Mouse (Mus musculus): Measurements from ENCODE around the gene Erg28.

The Erg28 gene

DNA sequence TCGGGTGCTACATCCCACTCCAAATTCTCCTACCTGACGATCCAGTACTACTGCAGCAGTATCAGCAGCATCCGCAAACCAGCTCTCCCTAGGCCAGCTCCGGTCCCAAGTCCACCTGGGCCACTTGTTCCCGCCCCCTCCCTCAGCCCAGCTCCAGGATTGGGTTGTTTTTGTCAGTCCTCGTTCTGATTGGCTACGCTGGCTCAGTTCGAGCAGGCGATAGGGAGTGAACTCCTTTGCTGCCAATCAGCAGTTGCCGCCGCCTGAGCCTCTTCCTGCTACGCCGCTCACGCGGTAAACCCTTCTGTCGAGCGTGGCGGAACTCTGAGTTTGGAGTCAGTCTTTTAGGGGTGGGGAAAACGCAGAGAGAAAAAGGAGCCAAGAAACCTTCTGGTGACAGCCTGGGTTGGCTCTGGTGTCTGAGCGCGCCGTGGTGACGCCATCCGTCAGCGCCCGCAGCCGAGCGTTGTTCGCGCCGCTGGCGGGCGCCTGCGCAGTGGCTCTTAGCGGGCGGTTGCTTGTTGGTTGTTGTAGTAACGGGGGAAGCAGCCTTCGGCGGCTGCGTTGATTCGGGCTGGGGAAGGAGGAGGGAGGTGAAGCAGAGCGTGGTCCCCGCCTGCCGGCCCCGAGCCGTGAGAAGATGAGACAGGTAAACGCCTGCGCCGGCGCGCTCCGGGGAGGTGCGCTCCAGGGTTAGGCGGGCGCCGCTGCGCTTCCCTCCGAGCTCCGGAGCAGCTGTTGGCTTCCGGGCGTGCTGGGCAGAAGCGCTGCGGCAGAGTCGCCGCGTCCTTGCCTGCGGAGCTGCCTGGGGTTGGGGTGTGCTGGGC, at the start of gene Erg28, which contains the start of gene Ttll5:
Gene Erg28, minus strand, starts transcription at position 113 of the 827 bp plus-strand sequence.
Gene Ttll5, plus strand, starts transcription at position 222 of the 827 bp plus-strand sequence.
- DNase-seq (ENCODE audit: low read depth, low spot score), result peak; percentile 98

DNA sequence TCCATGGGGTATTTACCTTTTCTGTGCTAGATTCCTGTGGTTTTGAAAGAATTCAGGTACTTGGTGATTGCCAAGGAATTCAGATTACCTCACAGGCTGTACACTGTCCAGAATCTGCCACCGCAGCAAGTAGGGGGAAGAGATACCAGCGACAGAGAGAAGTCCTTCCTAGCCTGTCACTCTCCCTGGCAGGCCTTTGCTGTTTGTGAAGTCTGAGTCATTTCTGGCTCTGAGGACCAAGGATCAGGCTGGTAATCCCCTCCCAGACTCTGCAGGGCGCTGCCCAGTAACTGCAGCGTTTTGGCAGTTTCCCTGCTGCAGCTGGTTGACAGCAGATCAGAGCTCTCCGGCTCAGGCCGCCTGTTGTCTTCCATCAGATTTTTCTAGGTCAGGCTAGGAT, 45.1 kb upstream of the Erg28 start:
- peak; percentile 74 for DNase-seq (ENCODE audit: low read depth, low spot score)

DNA sequence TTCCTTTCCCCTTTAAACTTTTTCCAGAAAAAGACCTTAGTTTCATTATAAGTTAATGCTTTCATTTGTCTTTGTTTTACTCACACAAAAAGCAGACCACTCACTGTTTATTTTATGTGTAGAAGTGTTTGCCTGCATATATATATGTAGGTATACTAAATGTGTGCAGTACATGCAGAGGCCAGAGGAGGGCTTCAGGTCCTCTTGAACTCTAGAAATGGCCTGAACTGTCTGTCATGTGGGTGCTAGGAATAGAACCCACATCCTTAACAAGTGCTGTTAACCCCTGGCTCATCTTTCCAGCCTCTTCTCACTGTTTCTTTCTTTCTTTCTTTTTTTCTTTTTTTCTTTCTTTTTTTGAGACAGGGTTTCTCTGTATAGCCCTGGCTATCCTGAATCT, 42.8 kb upstream of the Erg28 start:
- no peak for DNase-seq (ENCODE audit: low read depth, low spot score)

DNA sequence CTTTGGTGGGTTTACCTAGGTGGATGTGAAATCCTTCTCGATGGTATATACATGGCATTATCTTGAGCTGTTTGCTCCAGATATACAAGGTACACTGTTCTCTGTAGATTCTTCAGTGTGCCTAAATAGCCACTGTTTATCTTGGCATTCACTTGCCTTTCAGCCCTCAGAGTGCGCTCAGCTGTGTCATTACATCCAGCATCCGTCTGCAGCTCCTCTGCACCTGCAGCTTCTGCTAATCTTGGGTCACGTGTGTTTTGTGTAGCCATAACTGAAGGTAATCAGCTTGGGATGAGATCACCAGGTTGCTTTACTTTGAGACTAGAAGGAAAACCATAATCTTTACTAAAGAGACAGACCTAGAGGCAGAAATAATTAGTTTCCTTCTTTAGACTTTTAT, 42.3 kb upstream of the Erg28 start:
- no peak for DNase-seq (ENCODE audit: low read depth, low spot score)

DNA sequence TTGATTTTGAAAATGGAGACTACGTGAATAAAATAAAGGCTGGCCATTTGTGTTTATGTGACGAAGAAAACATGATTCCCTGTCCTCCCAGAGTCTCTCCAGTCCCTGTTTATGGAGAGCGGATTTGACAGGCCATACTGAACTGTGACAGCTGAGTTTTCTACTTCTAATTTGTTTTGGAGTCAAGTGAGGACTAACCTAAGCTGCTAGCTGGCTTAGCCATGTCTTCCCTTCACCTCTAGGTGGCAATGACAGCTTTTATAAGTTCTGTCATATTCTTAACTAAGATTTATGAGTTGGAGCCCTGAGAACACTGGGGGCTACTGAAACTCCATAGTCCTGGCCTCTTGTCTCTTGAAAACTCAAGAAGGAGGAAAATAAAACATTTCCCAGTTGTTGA, 41.2 kb upstream of the Erg28 start:
- DNase-seq (ENCODE audit: low read depth, low spot score), result peak; percentile 38

DNA sequence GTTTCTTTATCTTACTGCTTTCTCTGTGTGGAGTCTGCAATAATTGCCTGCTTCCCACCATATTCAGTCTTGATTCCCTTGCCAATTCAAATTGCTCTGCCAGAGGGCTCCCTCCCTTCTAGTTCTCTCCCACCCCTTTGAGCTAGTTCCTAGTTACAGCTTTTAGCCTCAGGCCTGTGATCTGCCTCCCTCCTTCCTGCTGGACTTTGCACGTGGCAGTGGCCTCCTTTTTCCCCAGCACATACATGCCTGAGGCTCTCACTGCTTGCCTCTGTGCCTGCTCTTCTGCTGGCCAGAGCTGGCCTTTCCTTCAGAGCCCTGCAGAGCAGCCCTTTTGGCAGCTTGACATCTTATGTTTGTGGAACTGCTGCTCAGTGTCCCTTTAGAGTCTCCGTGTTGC, 38.2 kb upstream of the Erg28 start:
- DNase-seq (ENCODE audit: low read depth, low spot score), result no peak

DNA sequence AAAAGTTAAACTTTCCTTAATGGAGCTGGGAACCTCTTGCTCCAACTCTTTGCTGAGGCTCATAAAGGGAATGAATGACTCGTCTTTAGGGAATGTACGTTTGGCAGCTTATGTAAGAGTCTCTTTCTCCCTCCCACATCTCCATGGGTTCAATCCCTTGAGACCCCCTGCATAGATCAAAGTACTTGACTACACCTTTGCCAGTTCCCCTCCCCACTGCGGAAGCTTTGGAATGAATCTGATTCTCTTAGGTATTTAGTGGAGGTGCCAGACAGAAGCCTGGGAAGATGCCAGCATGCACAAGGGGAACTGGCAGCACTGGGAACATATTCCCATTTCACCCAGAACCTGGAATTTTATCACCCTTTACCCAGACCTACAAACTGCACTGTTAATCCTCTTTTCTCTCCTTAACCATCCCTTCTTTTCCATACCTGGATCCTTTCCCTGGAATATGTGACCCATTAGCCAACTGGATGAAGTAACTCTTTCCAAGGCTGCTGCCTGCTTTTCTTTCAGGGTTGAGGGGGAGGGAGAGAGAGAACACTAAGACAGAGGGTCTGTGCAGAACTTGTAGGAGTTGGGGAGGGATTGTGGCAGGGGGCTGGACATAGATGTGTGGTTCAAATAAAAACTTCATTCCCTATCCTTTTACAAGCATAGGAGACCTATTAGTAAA, 35.3 kb upstream of the Erg28 start:
- DNase-seq (ENCODE audit: low read depth, low spot score), result no peak

- no peak for DNase-seq (ENCODE audit: low read depth, low spot score)
These were observed 34.8 kb upstream of the Erg28 start for GRCm38 (mm10) chr12:85859111-85859510.

DNA sequence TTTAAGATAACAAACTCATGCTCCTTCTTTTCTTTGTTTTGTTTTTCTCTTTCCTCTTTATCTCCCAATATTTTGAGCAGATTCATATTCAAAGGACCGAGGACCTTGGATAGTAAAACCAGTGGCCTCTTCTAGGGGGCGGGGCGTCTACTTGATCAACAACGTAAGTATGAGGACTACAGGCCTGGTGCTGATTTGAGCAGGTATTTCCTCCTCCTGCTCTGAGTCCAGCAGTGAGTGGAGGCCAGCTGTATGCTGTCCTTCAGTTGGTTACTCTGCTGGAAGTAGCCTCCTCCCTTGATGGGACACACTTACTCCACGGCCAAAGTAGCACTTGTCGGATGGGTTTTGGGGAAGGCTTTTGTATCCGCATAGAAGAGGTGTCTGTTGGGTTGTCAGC, 33.0 kb upstream of the Erg28 start:
- DNase-seq (ENCODE audit: low read depth, low spot score), result no peak

DNA sequence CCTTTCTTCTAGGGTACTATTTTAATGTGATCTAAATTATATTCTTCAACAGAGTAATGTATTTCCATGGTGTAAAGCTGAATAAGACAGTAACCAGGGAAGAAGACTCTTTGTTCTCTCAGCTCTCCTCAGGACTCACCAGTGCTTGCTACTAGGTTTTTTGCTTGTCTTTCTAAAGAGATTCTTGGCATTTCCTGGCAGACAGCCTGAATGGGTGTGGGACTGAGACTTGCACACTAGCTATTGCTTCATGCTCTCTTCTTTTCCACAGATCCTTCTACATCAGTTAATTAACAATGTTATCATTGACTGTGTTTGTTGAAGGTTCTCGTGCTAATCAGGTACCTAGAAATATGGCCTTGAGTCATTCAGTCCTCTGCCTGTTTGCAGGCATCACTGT, 29.9 kb upstream of the Erg28 start:
- DNase-seq (ENCODE audit: low read depth, low spot score), result peak; percentile 17

DNA sequence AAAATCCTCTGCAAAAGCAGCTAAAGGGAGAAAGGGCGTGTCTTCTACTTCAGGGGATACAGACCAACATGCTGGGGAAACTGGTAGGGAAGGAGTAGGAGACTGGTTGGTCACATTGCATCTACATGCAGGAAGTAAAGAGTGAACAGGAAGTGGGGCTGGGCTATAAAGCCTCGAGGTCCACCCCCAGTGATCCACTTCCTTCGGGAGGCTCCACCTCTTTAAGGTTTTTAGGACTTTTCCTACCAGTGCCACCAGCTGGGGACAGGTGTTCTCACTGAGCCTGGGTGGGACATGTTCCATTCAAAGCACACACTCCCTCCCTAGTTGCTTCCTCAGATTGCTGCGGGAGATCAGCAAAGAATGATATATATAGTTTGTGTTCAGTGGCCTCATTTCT, 29.5 kb upstream of the Erg28 start:
- DNase-seq (ENCODE audit: low read depth, low spot score), result peak; percentile 12

GRCm38 (mm10) chr12:85850661-85851060, 26.3 kb upstream of the Erg28 start:
- DNase-seq (ENCODE audit: low read depth, low spot score), result no peak

GRCm38 (mm10) chr12:85848164-85848958, 24.0 kb upstream of the Erg28 start:
- no peak for DNase-seq (ENCODE audit: low read depth, low spot score)

- no peak for DNase-seq (ENCODE audit: low read depth, low spot score)
These were observed 15.1 kb upstream of the Erg28 start for GRCm38 (mm10) chr12:85839371-85840000.

DNA sequence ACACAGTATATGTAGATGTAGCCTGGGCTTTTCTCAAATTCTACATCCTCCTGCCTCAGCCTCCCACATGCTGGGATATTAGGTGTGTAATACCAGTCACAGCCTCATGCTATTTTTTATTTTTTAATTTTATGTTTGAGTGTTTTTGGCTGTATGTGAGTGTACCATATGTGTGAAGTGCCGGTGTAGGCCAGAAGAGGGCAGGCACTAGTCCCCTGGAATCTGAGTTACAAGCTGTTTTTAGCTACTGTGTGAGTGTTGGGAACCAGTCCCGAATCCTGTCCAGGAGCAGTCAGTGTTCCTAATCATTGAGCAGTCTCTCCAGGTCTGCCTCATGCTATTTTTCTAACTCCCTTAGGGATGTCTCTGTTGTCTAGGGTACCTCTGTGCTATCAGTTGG, 13.4 kb upstream of the Erg28 start:
- DNase-seq (ENCODE audit: low read depth, low spot score), result no peak

GRCm38 (mm10) chr12:85834543-85834942, 10.2 kb upstream of the Erg28 start:
- DNase-seq (ENCODE audit: low read depth, low spot score), result no peak

DNA sequence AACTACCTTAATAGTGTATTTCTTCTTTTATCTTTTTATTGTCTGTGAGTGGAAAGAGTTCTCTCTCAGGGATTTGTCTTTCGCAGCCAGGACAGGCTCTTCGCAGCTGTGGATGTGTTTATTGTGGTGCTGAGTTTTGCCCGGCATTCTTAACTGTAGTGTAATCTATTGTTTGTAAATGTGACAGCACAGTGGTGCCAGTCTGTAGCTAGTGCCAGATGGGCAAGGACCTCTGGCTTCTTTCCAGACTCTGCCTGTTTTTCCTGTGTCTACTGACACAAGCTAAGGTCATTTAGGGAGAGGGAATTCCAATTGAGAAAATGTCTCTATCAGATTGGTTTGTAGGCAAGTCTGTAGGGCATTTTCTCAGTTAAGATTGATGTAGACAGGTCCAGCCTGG, 6.3 kb upstream of the Erg28 start:
- peak; percentile 65 for DNase-seq (ENCODE audit: low read depth, low spot score)

GRCm38 (mm10) chr12:85829866-85830265, 5.5 kb upstream of the Erg28 start:
- DNase-seq (ENCODE audit: low read depth, low spot score), result no peak

DNA sequence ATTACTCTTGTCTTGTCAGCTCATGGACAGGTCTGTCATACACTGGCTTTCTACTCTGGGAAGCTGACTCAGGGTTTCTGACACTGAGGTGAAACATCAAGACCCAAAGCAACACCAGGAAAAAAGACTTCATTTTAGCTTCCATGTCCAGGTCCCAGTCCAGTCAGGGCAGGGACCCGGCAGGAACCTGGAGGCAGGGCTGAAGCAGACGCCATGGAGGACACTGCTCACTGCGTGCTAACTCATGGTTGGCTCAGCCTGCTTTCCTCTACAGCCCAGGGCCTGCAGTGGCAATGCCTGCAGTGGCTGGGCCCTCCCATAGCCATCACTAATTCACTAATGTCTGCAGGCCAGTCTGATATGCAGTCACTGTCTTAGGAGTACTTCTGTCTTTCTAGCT, 4.5 kb upstream of the Erg28 start:
- DNase-seq (ENCODE audit: low read depth, low spot score), result no peak

DNA sequence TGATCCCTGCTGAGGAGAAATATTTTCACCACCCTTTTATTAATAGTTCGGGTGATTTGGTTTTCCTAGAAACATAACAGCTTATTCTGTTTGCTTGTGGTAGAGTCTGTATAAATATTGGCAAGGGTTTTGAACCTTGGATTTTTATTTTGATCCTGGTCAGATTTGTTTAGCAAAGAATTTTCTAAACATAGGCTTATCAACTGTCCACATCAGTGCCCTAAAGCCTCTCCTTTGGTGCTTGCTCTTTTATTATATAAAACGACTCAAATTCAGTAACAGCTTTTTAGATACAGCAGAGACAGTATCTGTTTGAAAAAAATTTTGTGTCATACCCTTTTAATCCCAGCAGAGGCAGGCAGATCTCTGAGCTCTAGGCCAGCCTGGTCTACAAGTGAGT, 1.5 kb upstream of the Erg28 start:
- DNase-seq (ENCODE audit: low read depth, low spot score), result no peak

DNA sequence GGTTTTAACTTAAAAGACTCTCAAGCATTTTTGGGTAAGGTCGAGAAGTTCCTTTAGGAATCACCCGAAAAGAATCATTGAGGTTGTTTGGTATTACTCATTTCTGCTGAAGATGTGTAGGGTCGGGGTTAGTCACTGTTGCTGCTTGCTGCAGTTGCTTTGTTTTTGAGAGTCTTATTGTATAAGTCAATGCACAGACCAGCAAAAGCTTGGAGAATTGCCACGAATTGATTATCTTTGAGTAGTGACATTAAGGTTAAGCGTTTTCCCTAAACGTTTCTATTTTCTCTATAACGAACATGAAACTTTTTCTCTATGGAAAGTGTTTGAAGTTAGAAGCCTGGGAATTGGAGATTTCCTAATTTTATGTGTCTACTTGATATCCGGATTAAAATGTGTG, 1.0 kb upstream of the Erg28 start:
- no peak for DNase-seq (ENCODE audit: low read depth, low spot score)

DNA sequence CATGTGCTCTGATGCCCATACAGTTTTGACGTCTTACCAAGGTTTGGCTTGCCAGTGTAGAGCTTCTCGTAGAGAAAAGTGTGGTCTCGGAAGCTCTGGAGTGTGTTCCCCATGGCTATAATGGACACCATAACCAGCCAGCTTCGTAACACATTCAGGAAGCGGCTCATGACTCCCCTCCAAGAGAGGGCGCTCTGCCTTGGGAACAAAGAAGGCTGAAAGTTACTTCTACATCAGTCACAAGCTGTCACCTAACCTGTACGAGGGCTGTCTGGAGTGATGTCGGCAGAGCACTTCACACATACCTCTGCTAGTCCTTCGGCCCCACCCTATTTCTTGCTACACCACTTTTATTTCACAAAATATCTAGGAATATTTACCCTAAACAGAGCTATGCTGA, 2.3 kb downstream of the Erg28 start:
- no peak for DNase-seq (ENCODE audit: low read depth, low spot score)

Data from telencephalon, adult 2 months (tissue).